Mouse (Mus musculus): ENCODE results near the gene Setdb1.
"Not testable (repeated sequence)": the region's sequence is repeated elsewhere in the genome, so short reads cannot be mapped to it uniquely, and the experiment has no call there.

Setdb1 gene

GRCm38 (mm10) chr3:95356701-95357449, at the start of gene Setdb1:
Gene Setdb1, minus strand, starts transcription at chr3:95357202.
- peak; percentile 98 for DNase-seq

DNA sequence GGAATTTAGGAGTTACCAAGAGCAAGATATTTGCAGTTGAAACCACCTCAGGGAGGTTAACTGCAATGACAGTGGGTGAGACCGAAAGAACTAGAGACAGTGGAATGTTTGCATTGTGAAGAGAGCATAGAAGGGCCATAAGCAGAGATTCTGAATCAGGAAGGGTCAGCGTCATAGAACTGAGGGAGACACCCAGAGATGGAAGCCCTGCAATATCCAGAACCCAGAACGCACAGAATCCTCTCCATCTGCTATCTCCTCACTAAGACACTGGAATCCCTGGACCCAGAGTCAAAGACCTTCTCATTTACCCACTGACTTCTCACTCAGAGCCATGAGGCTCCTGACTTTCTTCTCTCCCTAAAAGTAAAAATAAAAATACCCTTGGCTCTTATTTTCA, 45.7 kb upstream of the Setdb1 start, which contains the start of gene 4930558C23Rik:
TSS of gene 4930558C23Rik (minus strand) at position 101 of the 400 bp plus-strand sequence.
- no peak for DNase-seq

- DNase-seq = peak in 1 of 2 experiments; percentile 5
Measured at GRCm38 (mm10) chr3:95394385-95394784, 37.4 kb upstream of the Setdb1 start.

DNA sequence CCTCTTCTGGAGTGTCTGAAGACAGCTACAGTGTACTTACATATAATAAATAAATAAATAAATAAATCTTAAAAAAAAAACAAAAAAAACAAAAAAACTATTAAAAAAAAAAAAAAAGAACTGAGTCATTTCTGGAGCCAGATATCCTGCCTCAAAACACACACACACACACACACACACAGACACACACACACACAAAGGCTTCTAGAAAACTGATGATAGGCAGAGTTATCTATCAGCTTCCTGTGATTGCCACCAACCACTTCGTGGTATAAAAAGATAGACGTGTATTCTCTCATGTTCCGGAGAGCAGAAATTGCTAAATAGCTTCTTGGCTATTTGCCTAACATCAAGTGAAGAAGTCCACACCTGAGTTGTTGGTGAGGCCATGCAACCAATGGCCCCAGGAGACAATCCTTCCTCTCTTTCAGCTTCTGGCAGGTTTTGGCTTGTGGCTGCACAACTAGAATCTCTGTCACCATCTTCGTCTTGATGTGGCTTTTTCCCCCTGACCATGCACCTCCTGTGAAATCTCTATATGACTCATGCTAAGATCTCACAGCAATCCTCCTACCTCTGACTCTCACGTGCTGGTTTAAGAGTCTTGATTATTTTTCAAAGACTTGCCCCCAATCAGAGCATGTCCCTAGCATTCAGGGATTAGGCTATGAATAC, 28.5 kb upstream of the Setdb1 start:
- no peak for DNase-seq

DNA sequence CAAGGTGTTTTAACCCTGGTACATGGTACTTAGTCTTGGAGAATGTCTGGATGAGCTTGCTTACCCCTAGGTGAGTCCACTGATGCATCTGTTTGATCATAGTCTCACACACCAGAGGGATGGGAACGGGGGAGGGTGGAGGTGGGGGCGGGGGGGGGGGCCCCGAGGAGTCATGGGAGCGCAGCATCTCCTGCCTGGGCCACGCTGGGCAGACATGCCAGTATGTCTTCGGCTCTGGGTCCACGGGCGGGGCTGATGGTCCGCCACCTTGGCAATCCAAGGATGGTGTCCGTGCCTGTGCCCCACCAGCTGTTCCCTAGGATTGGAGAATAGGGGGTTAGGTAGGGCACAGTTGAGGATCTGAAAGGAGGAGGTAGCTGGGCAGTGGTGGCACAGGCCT, 16.2 kb upstream of the Setdb1 start:
- no peak for DNase-seq

GRCm38 (mm10) chr3:95370101-95370500, 13.1 kb upstream of the Setdb1 start:
- no peak for DNase-seq

- not testable (repeated sequence) for DNase-seq
Measured at GRCm38 (mm10) chr3:95360276-95360675, 3.3 kb upstream of the Setdb1 start.

GRCm38 (mm10) chr3:95357746-95358145, 744 bp upstream of the Setdb1 start:
- no peak for DNase-seq

GRCm38 (mm10) chr3:95355911-95356544, 974 bp downstream of the Setdb1 start:
- not testable (repeated sequence) for DNase-seq

DNA sequence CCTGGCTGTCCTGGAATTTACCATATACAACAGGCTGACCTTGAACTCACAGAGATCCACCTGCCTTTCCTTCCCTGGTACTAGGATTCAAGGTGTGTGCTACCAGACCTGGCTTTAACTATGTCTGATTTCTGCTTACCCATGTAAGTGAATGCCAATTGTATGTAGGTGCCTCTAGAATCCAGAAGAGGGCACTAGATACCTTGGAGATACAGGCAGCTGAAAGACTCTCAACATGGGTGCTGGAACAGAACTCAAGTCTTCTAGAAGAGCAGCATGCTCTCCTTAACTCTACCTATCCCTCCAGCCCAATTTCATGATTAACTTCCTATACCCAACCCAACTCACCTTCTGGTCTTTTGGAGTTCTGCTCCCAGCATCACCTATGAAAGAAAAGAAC, 7.5 kb downstream of the Setdb1 start:
- peak; percentile 27 to 42 for DNase-seq

DNA sequence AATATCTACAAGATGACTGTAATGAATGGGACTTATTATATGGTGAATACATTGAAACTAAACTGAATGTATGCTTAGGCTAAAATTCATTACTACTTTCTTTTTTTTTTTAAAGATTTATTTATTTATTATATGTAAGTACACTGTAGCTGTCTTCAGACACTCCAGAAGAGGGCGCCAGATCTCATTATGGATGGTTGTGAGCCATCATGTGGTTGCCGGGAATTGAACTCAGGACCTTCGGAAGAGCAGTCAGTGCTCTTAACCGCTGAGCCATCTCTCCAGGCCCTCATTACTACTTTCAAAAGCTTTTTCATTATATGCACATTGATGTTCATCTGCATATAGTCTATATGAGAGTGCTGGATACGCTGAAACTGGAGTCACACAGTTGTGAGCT, 8.7 kb downstream of the Setdb1 start:
- DNase-seq = not testable (repeated sequence)

GRCm38 (mm10) chr3:95346454-95346853, 10.5 kb downstream of the Setdb1 start:
- DNase-seq = no peak

DNA sequence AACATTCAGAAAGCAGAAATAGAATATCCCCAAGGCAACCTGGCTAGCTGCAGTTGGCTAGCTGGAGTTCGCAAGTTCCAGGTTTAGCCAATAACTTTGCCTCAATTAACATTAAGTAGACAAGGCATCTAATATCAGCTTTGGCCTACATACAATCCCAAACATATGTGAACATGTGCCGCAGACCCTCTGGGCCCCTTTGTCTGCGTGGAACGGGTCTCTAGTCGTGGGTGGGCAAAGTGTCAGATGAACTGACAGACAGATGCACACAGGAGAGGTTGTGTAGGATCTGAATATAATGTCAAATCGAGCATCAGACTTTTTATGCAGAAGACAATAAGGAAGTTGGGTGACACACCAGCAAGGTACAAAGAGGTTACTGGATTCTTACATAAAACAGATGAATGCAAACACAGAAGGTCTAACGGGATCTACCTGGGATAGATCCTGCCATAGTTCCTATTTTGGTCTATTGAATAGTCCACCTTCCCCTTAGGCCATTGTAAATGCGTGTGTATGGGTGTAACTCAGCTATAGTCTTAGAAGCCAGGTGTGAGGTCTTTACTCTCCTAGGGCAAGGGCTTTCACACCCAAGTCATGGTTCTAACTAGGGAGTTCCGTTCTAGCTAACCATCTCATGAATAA, 13.5 kb downstream of the Setdb1 start:
- not testable (repeated sequence) for DNase-seq

GRCm38 (mm10) chr3:95338251-95338650, 18.8 kb downstream of the Setdb1 start:
- no peak for DNase-seq

DNA sequence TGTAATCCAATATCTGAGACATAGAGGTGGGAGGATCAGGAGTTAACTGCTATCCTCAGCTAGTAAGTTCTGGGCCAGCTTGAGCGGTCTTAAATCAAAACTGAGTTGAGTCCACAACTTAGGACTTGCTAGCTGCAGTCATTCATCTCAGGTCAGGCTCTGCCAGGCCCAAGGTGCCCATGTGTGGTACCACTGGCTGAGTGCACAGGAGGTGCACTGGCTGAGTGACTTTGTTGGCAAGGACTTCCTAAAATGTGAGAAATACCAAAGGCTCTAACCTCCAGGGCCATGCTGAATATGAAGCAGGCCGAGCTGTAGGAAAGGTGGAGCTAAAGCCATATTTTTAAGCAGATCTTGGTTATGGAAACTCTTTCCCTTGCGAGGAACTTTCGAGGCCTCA, 19.7 kb downstream of the Setdb1 start:
- DNase-seq = no peak

DNA sequence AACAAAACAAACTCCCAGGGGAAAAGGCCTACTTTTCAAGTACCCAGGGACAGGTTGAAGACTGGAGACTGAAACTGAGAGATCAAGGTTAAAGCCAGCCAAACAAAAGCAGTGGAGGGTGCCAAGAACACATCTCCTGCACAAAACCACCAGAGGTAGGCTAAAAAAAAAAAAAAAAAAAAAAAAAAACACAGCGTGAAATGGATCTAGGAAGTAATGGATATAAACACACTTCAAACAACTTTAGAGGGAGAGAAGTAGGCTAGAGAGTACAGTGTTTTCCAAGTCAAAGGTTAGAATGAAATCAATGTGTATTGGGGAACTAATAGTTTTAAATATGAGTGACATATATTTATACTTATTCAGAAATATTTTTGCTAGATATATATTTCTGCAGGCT, 25.5 kb downstream of the Setdb1 start:
- no peak for DNase-seq

DNA sequence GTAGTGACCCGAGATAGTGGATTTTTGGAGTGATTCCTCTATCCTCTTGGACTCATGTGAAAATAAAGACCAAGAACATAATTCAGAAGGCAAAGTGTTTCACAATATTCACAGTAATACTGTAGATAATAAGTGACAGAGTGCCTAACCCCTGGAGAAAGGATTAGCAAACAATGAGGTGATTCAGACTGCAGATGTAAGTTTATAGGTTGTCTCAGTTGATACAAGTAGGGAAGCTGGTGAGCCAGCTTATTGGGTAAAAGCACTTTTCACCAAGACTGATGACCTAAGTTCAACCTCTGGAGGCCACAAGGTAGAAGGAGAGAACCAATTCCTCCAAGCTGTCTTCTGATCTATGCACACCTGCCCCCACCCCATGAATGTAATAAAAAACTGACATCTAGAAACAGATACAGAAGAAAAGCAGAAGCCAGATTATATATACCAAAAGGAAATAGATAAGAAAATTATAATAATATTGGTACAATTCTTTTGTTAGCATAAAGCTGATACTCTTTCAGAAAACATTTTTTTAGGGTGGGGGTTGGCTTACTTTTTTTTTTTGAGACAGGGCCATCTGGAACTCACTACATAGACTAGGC, 28.1 kb downstream of the Setdb1 start:
- DNase-seq = no peak

GRCm38 (mm10) chr3:95324454-95325144, 32.4 kb downstream of the Setdb1 start:
- DNase-seq = no peak

DNA sequence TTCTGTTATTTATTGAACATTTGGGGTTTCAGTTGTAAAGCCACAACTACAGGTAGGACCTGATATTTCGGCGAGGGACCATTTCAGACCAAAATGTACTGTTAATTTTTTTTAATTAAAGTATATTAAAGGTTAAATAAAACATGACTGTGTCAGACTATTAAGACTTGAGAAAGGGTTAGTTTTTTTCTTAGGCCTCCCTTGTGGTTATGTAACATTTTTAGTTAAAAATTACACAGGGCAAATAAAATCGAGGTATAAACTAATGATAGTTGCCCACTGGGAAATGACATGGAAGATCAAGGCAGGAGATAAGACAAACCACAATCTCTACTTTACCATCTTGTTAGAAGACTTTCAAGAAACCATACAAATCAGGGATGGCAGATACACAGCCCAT, 33.6 kb downstream of the Setdb1 start:
- DNase-seq = no peak

GRCm38 (mm10) chr3:95319701-95320625, 37.0 kb downstream of the Setdb1 start:
- no peak for DNase-seq

GRCm38 (mm10) chr3:95319110-95319509, 37.9 kb downstream of the Setdb1 start:
- DNase-seq = no peak

Measured in cerebellum, postnatal 14 days (tissue).